Mouse (Mus musculus) cerebellum, postnatal 14 days (tissue): ENCODE data around the gene Ppan.

Source experiments
- DNase-seq, 2 experiments: peaks; one replicate each; pipeline ENCODE4 v3.0.0; 2021; ENCODE audit warnings: mixed read lengths in 2 of 2

The Ppan gene

DNA sequence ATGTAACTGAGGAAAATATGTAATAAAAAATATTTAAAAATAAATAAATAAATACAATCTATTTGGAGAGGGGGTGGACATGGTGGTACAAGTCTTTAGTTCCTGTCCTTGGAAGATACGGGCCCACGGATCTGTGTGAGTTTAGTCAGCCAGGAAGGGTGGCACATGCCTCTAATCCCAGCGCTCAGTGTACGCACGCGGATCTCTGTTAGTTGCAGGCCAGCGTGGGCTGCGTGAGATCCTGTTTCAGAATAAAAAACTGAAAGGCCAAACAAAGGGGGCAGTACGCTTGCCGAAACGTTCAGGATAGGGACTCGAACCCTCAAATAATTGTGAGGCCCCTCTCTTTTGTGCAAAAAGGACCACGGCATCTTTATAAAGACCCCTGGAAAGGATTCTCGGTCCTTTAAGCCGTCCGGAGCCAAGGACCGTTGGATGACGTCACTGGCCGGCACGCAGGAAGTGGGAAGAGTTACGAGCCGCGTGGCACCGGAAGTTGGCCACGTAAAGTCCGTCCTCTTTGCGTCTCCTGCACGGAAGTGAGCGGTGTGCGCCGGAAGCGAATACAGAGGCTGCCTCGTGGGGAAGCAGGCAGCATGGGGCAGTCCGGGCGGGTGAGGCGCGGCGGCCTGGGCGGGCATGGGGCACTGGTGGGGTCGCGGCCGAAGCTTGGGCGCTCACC, at the start of gene Ppan:
Gene Ppan (plus strand): TSS at position 472 of the 682 bp plus-strand sequence.
- peak; percentile 97 for DNase-seq

DNA sequence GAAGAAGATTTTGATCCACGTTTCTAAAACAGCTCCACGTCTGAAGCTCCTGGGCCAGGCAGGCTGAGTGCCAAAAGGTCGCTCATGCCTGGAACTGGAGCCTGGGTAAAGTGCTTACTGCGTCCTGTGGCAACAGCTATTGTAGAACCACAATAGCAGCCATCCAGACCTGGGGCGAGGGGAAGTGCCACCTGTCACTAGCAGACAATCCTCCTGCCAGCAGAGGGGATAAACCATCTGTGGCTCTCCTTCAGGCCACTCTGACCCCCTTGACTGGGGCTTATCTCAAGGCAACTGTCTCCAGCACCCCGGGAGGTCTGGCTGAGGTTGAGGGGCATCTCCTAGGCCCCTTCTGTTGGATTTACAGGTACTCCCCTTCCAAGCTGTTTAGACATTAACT, 49.0 kb upstream of the Ppan start:
- peak; percentile 62 to 63 for DNase-seq

DNA sequence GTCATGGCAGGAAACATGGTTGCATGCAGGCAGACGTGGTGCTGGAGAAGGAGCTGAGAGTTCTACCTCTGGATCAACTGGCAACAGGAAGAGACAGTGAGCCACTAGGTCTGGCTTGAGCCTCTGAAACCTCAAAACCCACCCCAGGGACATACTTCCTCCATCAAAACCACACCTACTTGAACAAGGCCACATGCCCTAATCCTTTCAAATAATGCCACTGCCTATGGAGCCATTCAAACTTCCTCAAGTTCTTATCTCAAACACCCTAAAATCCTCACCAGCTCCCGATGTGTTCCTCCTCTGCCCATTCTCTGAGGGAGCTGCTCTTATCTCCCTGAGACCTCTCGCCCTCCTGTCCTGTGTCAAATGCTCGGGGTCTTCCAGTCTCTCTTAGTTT, 45.8 kb upstream of the Ppan start:
- no peak for DNase-seq

DNA sequence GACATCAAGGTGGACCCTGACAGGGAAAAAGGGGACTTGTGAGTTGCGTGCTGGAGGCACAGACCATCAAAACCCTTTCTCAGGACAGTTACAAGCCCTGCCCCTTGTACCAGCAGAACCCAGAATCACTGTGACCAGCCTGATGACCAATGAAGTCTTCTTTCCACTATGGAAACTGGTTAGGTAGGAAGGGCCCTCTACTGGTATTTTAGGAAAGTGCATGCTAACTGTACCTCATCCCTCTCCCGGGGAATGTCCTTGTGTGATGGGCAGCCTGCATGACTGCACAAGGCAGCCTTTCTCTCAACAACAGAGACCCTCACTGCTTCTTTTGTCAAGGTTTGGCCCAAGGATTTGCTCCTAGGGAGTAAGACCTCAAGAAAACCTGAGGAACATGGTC, 45.3 kb upstream of the Ppan start:
- DNase-seq = peak; percentile 58 to 60

DNA sequence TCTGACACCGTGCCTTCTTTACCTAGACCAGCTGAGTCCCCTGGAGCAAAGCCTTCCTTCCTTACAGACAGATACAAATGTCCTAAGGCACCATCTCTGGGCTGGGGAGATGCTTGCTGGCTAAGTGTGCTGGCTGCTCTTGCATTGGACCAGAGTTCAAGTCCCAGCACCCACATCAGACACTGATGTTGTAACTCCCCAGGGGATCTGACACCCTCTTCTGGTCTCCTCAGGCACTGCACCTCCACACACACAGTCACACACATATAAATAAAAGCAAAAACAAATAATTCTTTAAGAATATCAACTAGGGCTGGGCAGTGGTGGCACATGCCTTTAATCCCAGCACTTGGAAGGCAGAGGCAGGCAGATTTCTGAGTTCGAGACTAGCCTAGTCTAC, 37.8 kb upstream of the Ppan start:
- DNase-seq = no peak

DNA sequence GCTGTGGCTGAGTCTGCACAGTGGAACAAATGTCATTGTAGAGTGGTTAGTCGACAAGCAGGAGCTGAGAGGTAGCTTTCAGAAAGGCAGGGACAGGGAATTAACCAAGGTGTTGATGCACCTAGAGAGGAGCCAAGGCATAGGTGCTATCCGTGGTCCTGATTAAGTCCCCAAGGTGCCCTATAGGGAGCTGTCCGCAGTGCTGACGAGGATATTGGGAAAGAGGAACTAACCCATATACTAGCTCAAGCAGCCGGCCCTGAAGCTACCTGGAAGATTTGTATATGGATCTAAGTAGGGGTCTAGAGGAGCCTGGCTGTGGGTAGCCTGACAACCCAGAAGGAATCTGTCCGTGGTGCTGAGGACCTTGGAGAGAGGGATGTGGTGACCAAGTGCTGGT, 30.8 kb upstream of the Ppan start:
- DNase-seq = no peak

DNA sequence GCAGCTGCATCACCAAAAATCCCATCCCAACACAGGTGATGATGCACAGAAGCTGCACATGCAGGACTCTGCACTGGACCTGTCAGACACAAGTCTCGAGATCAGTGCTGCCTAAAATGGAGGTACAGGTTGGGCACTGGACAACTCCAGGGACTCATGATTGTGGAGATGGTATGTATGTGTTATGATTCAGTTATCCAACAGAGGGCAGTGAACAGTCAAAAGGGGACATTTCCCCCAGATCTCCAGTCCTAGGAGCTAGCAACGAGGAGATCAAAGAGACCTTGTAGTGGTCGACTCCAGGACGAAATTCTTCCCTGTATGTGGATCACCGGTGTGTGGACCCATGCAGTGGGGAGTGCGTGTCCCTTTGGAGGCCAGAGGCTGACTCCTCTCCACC, 28.0 kb upstream of the Ppan start:
- no peak for DNase-seq

DNA sequence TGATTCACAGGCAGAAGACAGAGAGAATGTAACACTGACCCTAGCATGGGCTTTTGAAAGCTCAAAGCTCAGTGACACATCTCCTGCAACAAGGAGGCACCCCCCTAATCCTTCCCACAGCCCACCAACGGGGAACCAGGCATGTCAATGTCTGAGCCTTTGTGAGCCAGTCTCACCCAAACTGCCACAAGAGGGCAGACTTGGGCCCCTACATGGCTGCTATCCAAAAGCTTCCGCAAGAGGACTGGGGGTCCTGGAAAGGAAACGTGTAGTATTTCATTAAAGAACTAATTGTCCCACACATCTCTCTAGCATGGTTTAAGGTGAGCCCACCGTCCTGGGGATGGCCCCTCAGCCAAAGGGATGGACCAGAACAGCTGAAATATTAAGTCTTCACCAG, 26.2 kb upstream of the Ppan start:
- peak; percentile 44 to 64 for DNase-seq

DNA sequence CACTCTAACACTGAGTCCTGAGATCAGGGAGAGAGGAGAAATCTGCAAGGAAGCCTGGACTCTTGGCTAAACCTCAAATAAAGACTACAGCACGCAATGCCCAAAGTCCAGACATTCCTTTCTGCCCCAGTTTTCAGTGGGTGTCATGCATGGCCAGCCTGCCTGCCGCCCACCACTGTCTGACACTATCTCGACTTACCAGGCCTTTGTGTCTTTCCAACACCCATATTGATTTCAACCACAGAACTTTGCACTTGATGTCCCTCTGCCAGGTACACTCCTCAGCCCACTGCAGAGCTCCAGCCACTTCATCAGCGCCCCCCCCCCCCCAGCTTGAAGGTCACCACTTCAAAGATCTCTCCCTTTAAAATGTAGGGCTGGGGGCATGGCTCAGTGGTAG, 25.8 kb upstream of the Ppan start:
- no peak for DNase-seq

DNA sequence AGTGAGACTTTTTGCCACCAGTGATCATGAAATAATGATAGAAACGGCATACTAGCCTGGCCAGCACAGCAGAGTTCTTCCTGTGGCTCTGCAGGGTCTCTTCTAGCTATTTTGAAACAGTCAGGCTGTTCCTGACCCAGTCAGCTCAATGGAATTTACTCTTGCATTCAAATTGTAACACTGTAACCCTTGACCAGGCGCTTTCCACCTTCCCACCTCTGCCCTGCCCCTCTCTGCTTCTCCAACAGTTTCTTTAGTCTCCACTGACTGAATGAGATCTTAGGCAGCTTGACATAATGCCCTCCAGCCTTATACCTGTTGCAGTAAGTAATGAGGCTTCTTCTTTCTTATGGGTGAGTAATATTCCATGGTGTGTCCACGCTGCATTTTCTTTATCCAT, 21.1 kb upstream of the Ppan start:
- DNase-seq = no peak

DNA sequence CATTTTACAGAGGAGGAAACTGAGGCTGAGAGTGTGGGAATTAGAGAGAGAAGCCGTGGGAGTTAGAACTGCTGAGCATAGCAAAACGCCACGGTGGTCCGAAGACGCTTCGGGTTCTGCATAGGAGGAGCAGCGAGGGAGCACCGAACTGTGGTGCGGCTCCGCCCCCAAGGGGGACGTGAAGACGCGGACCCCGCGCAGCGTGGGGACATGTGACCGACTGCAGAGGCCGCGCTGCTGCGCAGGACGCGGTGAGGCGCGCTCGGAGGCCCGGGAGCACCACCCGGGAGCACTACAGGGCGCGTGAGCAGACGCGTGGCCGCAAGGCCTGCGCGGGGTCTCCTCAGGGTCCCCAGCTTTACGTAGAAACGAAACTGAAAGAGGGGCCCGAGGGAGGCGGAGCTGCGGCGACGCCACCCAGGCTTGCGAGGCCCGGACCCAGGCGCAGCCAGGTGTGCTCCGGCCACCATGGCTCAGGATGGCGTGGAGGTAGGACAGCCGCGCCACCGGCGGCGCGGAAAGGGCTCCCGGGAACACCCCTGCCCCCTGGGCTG, 19.4 kb upstream of the Ppan start, which contains the start of gene A230050P20Rik:
Gene A230050P20Rik (plus strand): TSS at position 195 of the 554 bp plus-strand sequence.
- DNase-seq = peak; percentile 67 to 71

DNA sequence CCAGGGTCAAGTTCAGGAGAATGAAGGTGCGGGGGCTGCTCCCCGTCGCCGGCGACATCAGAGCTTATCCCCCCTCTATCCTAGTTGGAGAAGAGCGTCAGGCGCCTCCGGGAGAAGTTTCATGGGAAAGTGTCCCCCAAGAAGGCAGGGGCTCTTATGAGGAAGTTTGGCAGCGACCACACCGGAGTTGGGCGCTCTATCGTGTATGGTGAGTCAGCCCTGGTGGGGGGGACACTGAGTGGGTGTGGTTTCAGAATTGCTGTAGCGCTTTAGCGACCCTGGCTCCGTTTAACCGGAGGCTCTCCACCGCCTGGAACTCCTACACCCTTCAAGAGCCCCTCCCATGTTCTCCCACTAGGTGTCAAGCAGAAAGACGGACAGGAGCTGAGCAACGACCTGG, 18.7 kb upstream of the Ppan start:
- no peak for DNase-seq

DNA sequence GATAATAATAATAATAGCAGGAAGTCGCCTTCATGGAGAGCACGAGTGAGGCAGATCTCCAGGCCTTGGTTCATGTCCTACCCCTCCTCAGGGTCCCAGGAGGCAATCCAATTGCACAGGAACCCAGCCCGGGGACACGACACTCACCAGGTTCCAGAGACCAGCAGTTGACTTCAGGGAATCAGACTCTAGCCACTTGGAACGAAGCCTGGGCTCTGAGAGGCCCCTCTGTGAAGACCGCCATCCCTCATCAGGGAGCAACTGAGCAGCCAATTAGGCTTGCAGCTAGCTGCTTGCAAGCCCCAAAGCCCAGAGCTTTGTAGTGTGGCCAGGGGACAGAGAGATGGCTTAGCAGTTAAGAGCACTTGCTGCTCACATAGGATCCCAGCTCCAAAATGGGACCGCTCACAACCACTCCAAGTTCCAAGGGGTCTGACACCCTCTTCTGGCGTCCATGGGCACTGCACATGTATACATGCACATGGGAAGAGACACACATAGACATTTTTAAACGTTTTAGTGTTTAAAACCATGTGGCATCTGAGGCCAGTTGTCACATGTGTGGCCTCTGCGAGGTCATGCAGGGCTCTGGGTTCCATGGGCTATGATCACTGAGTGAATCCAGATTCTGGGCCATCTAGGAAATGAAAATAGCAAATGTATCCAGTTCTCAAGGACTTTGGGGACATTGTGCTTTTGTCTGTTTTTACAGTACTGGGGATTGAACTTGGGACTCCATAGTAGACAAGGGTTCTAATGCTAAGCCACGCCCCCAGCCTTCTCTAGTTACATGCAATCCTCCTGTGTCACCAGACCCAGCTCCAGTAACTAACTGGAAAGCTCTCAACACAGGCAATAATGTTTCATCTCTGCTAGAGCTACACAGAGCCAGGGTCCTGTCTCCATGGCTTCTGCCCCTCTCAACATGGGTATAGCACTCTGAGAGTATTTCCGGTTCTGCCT, 17.5 kb upstream of the Ppan start:
- DNase-seq = peak in 1 of 2 experiments; percentile 21

DNA sequence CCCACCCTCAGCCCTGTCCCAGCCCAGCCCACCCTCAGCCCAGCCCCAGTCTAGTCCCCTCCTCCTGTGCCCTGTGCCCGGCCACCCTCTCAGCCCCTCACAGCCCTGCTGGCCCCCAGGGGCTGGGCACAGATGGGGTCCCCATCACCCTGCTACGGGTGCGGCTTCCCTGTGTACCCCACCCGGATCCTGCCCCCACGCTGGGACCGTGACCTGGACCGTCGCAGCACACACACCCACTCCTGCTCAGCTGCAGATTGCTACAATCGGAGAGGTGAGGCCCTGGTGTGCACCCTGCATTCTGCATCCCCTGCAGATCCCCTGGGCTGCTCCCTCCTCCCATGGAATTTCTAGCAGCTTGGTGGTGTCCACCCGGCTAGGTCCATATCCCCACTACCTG, 15.0 kb upstream of the Ppan start:
- no peak for DNase-seq

DNA sequence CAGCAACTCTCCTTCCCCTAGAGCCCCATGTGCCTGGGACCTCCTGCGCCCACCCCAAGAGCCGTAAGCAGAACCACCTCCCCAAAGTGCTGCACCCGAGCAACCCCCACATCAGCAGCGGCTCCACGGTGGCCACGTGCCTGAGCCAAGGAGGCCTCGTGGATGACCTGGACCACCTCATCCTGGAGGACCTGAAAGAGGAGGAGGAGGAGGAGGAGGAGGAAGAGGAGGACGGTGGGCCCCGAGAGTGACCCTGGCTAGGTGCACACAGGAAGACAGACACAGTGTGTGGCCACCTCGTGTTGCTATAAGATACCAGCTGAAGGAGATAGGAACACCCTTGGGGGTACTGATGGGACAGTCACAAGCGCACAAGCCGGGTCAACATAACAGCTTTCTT, 14.5 kb upstream of the Ppan start:
- DNase-seq = peak in 1 of 2 experiments; percentile 7

DNA sequence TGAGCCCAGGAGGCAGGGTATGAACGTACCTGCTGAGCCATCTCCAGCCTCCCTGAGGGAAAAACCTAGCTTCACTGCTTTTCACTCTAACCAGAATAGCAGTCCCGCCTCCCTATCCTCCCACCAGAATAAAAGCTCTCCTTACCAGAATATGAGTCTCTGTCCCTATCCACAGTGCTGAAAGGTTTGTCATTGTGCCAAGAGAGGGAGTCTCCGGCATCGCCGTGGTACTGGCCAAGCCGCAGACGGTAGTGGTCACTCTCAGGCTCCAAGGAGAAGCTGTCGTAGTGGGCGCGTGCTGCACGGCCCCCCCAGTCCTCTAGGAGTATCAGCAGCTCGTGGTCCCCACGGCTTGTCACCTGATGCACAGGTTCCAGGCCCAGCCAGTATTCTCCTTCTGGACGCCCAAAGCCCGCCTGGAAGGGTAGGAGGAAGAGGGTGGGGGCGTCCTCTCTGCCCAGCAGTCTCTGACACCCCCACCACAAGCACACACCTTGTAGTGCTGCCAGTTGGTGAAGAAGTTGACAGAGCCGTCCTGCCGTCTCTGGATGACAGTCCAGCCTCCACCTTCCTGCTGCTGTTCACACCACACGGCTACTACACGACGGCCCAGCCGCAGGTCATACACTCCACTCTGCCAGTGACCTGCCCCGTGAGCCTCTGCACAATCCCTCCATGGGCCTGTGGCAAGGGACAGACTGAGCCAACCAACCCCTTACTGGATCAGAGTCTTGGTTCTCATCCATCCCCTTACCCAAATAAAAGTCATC, 12.8 kb upstream of the Ppan start:
- peak in 1 of 2 experiments; percentile 13 for DNase-seq

DNA sequence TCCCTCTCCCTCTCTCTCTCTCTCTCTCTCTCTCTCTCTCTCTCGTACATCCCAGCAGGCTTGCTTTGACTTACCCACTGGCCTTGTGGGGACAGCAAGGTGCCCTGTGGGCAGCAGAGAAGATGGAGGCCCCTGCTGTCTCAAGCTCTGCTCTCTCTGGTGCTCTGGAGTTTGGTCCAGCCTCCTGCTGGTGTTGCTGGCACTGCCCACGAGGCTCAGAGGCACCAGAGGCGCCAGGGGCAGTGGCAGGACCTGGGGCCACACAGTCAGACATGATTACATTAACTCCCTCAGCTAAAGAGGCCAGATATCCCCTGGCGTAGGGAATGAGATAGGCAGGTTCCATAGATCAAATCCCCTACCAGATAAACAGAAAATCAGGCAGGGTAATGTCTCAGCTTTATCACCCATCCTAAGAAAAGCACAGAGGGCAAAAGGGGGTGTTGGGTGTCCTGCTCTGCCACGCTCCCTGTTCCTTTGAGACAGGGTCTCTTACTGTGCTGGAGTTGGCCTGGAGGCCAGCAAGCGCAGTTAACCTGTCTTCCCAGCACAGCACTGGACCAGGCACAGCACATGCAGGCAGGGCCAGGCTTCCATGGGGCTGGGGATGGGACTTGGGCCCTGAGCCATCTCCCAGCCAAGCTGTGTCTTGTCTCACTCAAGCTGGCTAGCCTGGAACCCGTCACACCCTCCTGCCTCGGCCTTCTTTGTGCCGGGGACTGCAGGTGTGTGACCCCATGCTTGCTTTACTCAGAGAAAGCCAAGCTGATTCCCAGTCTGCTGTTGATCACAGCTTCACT, 11.5 kb upstream of the Ppan start:
- DNase-seq = peak in 1 of 2 experiments; percentile 31

DNA sequence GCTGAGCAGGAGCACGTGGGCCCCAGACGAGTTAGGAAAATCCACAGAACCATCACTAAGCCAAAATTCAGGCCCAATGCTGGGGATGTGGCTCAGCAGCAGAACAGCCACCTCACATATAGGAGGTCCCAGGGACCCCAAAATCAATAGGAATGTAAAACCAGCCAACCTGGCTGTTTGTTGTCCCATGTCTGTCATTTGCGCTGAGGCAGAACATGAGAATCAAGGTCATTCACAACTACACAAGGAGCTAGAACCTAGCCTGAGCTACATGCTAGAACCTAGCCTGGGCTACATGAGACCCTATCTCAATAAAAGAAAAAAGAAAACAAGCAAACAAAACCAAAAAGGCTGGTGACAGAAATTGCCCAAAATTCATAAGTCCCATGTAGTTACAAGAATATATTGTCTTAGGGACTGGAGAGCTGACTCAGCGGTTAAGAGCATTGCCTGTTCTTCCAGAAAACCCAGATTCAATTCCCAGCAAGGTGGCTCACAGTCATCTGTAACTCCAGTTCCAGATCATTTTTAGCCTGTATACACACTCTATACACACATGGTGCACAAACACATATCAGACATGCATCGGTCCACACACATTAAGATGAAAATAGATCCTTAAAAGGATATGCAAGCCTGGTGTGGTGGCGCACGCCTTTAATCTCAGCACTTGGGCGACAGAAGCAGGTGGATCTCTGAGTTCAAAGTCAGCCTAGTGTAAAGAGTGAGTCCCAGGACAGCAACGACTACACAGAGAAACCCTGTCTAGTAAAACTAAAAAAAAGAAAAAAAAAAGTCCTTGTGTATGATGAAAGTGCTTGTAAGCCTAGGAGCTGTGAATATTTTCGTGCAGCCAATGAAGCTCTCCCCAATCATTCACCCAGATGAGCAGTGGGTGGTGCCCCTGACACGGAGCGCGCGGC, 10.6 kb upstream of the Ppan start:
- no peak for DNase-seq

DNA sequence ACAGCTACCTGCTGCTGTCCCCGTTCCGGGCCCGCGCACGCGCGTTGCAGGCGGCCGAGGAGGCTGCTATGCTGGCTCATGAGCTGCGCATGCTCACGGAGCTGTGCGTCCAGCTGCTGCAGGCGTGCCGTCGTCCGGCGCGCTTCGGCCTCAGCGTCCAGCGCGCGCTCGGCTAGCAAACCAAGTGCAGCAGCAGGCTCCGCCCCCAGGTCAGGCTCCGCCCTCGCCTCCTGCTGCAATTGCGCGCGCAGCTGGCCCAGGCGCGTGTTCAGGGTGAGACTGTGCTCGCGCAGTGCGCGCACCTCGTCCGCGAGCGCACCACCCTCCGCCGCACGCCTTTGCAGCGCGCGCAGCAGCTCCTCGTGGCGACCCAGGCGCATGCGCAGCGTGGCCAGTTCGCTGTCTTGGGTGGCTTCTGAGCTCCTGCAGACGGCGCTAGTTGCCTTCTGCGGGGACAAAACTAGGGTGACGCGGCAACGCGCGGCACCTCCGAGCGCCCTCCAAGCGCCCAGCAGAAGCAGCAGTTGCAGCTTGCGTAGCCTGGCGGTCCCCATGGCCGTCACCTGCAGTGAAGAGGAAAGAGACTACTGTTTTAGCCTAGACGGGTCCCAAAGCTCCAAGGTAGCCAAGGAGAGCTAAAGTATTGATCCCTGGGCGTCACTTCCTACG, 9.8 kb upstream of the Ppan start:
- DNase-seq = peak; percentile 99 to 100

DNA sequence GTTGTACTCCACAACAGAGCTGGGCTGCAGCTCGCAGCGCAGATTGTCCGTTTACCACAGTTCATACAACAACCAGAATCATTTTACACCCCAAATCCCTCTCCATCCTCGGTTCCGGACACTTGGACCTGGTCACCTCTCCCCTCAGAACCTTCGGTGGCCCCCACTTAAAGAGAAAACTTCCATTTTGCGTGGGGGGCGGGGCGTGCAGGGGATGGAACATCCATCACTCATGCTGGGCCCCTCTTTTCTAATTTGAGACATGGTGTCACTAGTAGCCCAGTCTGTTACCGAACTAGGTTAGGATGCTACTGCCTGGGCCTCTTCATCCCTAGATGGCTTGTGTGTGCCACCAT, 9.3 kb upstream of the Ppan start:
- peak in 1 of 2 experiments; percentile 75 for DNase-seq
